Mouse (Mus musculus) ES-E14 (cell line): ENCODE measurements around the gene Emsy.

Experiments
- CHD2 ChIP-seq: IDR thresholded peaks from 2 replicates; pipeline ENCODE4 v1.6.1; 2014; ENCODE audit warnings: mild to moderate bottlenecking, low read depth, low read length, inconsistent platforms
- HCFC1 ChIP-seq: IDR thresholded peaks from 2 replicates; pipeline ENCODE4 v1.6.1; 2012; ENCODE audit warnings: low read length, inconsistent platforms, borderline replicate concordance; ENCODE audit not compliant: insufficient read depth
- ZC3H11A ChIP-seq: IDR thresholded peaks from 2 replicates; pipeline ENCODE4 v1.6.1; 2012; ENCODE audit warnings: low read depth, mild to moderate bottlenecking, inconsistent platforms, low read length, borderline replicate concordance
- ZNF384 ChIP-seq: IDR thresholded peaks from 2 replicates; pipeline ENCODE4 v1.6.1; 2012; ENCODE audit warnings: low read depth, low read length, inconsistent platforms

DNA sequence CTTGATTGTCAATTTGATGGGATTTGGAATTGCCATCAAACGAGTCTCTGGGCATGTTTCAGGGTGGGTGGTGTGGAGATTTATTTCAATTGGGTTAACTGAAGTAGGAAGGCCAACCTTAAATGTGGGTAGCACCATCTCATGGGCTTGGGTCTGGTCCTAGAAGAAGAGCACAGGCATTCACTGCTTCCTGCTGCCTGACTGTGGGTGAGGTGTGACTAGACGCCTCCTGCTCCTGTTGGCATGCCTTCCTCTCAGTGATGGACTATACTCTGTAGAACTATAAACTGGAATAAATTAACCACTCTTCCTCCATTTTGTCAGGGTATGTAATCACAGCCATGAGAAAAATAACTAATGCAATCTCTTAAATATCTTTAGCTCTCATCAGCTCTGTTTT, 24.1 kb upstream of the Emsy start:
- no peak for TF ChIP-seq CHD2
- TF ChIP-seq ZC3H11A: no peak
- no peak for TF ChIP-seq HCFC1
- no peak for TF ChIP-seq ZNF384
